Mouse (Mus musculus) testis, adult 2 months (tissue): ENCODE results near the gene Map3k1. TPM values are rescaled to one million over a fixed set of nuclear protein-coding genes. Genes with fewer than 3 reads are reported as not detected.

Source experiments
- H3K27ac ChIP-seq: fragments of 200-500 bp; 2 replicates; pipeline ENCODE4 v1.5.1; 2012; ENCODE audit warnings: low read depth, low read length; ENCODE audit not compliant: control insufficient read depth, insufficient read depth
- H3K27me3 ChIP-seq: fragments of 200-500 bp; 2 replicates; pipeline ENCODE4 v1.6.1; 2012; ENCODE audit warnings: mild to moderate bottlenecking, low read length, moderate library complexity; ENCODE audit not compliant: control insufficient read depth, insufficient read depth
- H3K36me3 ChIP-seq: fragments of 200-500 bp; 2 replicates; pipeline ENCODE4 v1.6.1; 2012; ENCODE audit warnings: mild to moderate bottlenecking, low read length; ENCODE audit not compliant: control insufficient read depth, insufficient read depth
- H3K4me1 ChIP-seq: fragments of 200-500 bp; 2 replicates; pipeline ENCODE4 v1.6.1; 2012; ENCODE audit warnings: low read length; ENCODE audit not compliant: control insufficient read depth, insufficient read depth
- H3K4me3 ChIP-seq: fragments of 200-500 bp; 2 replicates; pipeline ENCODE4 v1.5.1; 2012; ENCODE audit warnings: low read depth, mild to moderate bottlenecking, low read length, moderate library complexity, mixed read lengths; ENCODE audit not compliant: control insufficient read depth
- CTCF ChIP-seq: fragments of 200-500 bp; IDR thresholded peaks from 2 replicates; pipeline ENCODE4 v1.5.1; 2012; ENCODE audit warnings: low read depth, mild to moderate bottlenecking, inconsistent platforms, low read length, moderate library complexity; ENCODE audit not compliant: control insufficient read depth, insufficient read depth, insufficient replicate concordance
- POLR2A ChIP-seq: fragments of 200-500 bp; IDR thresholded peaks from 2 replicates; pipeline ENCODE4 v1.6.1; 2012; ENCODE audit warnings: low read depth, mild to moderate bottlenecking, inconsistent platforms, low read length, moderate library complexity; ENCODE audit not compliant: control insufficient read depth
- polyA plus RNA-seq: library from polyadenylated mRNA; depleted of rRNA; stranded (reverse); fragments of >200 nt; gene quantifications from 2 replicates; pipeline ENCODE4 v1.2.3, GENCODE M21; 2012

The Map3k1 gene
- polyA plus RNA-seq, 1 experiment, result 4.1 TPM

DNA sequence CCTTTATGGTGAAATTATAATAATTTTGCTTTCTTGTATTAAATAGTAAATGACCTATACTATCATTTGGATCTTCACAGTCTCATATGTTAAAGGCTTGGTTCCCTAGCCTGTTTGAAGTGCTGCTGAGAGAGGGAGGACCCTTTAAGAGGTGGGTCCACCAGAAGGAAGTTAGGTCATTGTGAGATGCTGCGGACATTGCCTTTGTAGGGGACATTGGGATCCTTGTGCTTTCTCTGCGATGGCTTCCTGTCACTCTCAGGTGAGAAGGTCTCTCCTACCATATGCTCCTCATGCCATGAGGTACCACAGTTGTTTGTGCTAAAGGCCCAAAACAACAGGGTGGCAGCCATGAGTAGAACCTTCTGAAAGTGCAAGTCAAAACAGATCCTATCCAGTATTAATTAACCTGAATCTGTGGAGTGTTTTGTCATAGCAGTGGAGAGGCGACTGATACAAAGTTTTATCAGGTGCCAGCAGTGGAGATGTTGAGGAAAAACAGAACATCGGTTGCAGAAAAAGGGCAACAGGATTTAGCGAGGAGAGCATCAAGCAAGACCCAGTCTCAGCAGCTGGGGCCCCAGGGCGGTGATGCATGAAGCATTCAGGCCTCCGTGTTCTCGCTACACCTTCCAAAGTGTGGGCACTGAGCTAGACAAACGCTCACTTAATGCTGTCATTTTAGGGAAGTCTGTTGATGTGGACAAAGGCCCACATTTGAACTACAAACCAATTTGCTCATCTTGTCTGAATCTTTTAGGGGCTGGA lies 11.0 kb upstream of the Map3k1 start:
- no peak overlapping the region for H3K27ac ChIP-seq

DNA sequence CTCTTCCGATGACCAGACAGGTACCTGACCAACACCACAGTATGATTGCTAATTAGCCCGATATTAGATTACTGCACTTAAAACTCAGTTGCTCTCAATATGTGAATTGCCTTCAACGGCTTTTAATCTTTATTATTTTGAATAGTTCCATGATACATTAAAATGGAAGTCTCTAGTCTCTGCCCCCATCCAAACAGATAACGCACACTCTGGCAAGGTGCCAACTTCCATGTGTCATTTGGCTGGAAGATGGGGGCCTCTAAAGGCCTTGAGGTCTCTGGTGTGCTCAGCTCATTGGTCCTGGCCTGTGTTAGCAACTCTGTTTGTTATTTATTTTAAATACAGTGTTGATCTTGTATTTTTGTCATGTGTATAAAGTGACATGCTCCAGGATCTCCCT lies 10.3 kb upstream of the Map3k1 start:
- Histone ChIP-seq H3K36me3 (no peaks in the 10 kb centered on the region), H3K4me1 (no peaks in the 10 kb centered on the region), H3K27me3 (no peaks in the 10 kb centered on the region), H3K27ac (no peak overlapping the region), H3K4me3 (no peak overlapping the region)
- no peak for TF ChIP-seq POLR2A
- TF ChIP-seq CTCF, result no peak

More for the DNA sequence above, 11.0 kb upstream of the Map3k1 start:
- Histone ChIP-seq H3K27me3 (no peaks in the 10 kb centered on the region), H3K4me1 (no peaks in the 10 kb centered on the region), H3K36me3 (no peaks in the 10 kb centered on the region), H3K4me3 (no peak overlapping the region)
- no peak for TF ChIP-seq CTCF

GRCm38 (mm10) chr13:111818216-111818903 lies 9.6 kb upstream of the Map3k1 start:
- Histone ChIP-seq H3K4me3 (no peak overlapping the region), H3K27me3 (no peaks in the 10 kb centered on the region), H3K27ac (no peak overlapping the region), H3K36me3 (no peaks in the 10 kb centered on the region), H3K4me1 (no peaks in the 10 kb centered on the region)
- no peak for TF ChIP-seq POLR2A
- no peak for TF ChIP-seq CTCF

GRCm38 (mm10) chr13:111817773-111818172 lies 9.0 kb upstream of the Map3k1 start:
- TF ChIP-seq CTCF (no peak), POLR2A (no peak)
- Histone ChIP-seq H3K36me3 (no peaks in the 10 kb centered on the region), H3K27ac (no peak overlapping the region), H3K27me3 (no peaks in the 10 kb centered on the region), H3K4me3 (no peak overlapping the region), H3K4me1 (no peaks in the 10 kb centered on the region)

GRCm38 (mm10) chr13:111816431-111816830 lies 7.6 kb upstream of the Map3k1 start:
- TF ChIP-seq CTCF (no peak), POLR2A (no peak)
- no peaks in the 10 kb centered on the region for H3K36me3 ChIP-seq
- no peak overlapping the region for H3K4me3 ChIP-seq
- H3K27me3 ChIP-seq, result no peaks in the 10 kb centered on the region
- no peak overlapping the region for H3K27ac ChIP-seq
- H3K4me1 ChIP-seq, result no peaks in the 10 kb centered on the region

DNA sequence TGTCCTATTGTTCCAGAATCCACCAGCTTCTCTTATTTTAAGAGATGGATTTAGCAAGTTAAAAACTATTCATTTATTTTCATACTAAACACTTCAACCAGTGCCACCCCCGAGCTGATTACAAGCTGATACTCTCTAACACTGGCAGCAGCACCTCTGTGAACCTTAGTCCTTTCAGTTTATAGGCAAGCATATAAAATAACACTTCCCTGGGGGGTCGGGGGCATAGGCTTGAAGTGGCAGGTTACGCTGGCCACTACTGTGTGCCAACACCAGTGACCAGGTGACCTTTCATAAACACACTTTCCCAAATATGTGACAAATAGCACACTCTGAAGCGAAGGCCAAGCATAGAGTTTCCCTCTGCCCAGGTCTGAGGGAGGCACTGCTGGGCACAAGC lies 6.7 kb upstream of the Map3k1 start:
- TF ChIP-seq CTCF, result no peak
- no peak for TF ChIP-seq POLR2A
- no peaks in the 10 kb centered on the region for H3K4me1 ChIP-seq
- no peak overlapping the region; the same call in 1 of the 2 replicates for H3K4me3 ChIP-seq
- H3K36me3 ChIP-seq, result no peaks in the 10 kb centered on the region
- no peak overlapping the region for H3K27ac ChIP-seq
- no peaks in the 10 kb centered on the region for H3K27me3 ChIP-seq

DNA sequence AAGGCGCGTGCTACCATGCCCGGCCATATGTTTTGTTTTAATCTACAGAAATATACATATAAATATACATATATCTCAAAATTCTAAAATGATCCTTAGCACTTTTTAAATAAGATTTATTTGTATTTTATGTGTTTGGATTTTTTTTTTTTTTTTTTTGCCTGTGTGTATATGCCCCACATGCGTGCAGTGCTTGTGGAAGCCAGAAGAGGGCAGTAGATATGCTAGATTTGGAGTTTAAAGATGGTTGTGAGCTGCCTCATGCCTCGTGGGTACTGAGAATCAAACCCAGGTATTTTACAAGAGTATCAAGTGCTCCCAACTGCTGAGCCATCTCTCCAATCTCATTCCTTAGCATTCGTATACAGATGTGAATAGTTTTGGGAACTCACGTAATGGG lies 6.2 kb upstream of the Map3k1 start:
- Histone ChIP-seq H3K4me1 (no peaks in the 10 kb centered on the region), H3K36me3 (no peaks in the 10 kb centered on the region), H3K27ac (no peak overlapping the region), H3K4me3 (no peak overlapping the region), H3K27me3 (no peaks in the 10 kb centered on the region)
- no peak for TF ChIP-seq POLR2A
- no peak for TF ChIP-seq CTCF

DNA sequence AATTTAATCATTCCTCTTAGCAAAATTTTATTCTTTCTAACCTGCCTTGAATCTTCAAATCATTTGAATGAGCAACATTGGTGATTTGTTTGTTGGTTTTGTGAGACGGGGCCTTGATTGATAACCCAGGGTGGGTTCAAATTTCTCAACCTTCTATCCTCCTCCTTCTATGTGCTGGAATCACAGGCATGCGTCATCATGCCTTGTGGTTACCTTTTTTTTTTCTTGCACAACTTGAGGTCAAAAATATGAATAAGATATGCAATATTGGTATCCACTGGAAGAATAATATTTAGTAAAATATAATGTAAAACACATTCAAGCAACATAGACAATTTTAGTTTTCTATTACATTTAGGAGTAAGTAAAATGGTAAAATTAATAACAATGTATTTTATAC lies 3.9 kb upstream of the Map3k1 start:
- peaks cover 11% of the 10 kb centered on the region for H3K4me1 ChIP-seq
- no peaks in the 10 kb centered on the region for H3K27me3 ChIP-seq
- no peaks in the 10 kb centered on the region for H3K36me3 ChIP-seq
- no peak overlapping the region for H3K27ac ChIP-seq
- TF ChIP-seq CTCF (no peak), POLR2A (no peak)
- H3K4me3 ChIP-seq, result no peak overlapping the region
